Mouse (Mus musculus) lung, embryonic 16.5 days (tissue): ENCODE results near the gene Catsperg1. TPM values are rescaled to one million over a fixed set of nuclear protein-coding genes. Genes with fewer than 3 reads are reported as not detected.
"Not testable (repeated sequence)": the region's sequence is repeated elsewhere in the genome, so short reads cannot be mapped to it uniquely, and the experiment has no call there.

Experiments
- ATAC-seq: fragments of 200-750 bp; cut with Nextera tagmentation; 2 replicates; pipeline ENCODE4 v1.8.0; 2017; ENCODE audit warnings: low read depth, mild to moderate bottlenecking, moderate library complexity
- H3K27ac ChIP-seq: fragments of 300-500 bp; sonication (generic); 2 replicates; pipeline ENCODE4 v1.5.1; 2014; ENCODE audit warnings: mild to moderate bottlenecking, control low read depth, low read length
- H3K27me3 ChIP-seq: fragments of 300-500 bp; sonication (generic); 2 replicates; pipeline ENCODE4 v1.6.1; 2014; ENCODE audit warnings: low read depth, low read length, mixed read lengths; ENCODE audit not compliant: control insufficient read depth, insufficient read depth
- H3K36me3 ChIP-seq: fragments of 300-500 bp; sonication (generic); 2 replicates; pipeline ENCODE4 v1.6.1; 2014; ENCODE audit warnings: low read length; ENCODE audit not compliant: control insufficient read depth, insufficient read depth
- H3K4me1 ChIP-seq: fragments of 300-500 bp; sonication (generic); replicated peaks from 2 replicates; pipeline ENCODE4 v1.6.1; 2014; ENCODE audit warnings: low read length, mixed read lengths; ENCODE audit not compliant: control insufficient read depth, insufficient read depth
- H3K4me2 ChIP-seq: fragments of 300-500 bp; sonication (generic); 2 replicates; pipeline ENCODE4 v1.6.1; 2014; ENCODE audit warnings: low read depth, low read length, control low read depth
- H3K4me3 ChIP-seq: fragments of 300-500 bp; sonication (generic); 2 replicates; pipeline ENCODE4 v1.5.1; 2014; ENCODE audit warnings: mild to moderate bottlenecking, low read length, control low read depth
- H3K9ac ChIP-seq: fragments of 300-500 bp; sonication (generic); 2 replicates; pipeline ENCODE4 v1.6.1; 2014; ENCODE audit warnings: low read length, control low read depth
- H3K9me3 ChIP-seq: fragments of 300-500 bp; sonication (generic); 2 replicates; pipeline ENCODE4 v1.6.1; 2016; ENCODE audit warnings: low read length; ENCODE audit not compliant: control insufficient read depth
- WGBS: fragments of 180-500 bp; shearing (Covaris S2); extraction: QIAGEN DNeasy Blood & Tissue Kit; methylation state at CpG from one replicate; pipeline ENCODE4 v1.1.7; 2014; 5-methylcytosine and 5-hydroxymethylcytosine counted together
- polyA plus RNA-seq: library from polyadenylated mRNA; unstranded; fragments of >200 nt; fragmentation: Nextera tagmentation; extraction: Ambion mirVana; gene quantifications from 2 replicates; pipeline ENCODE4 v1.2.1, GENCODE M21; 2015

Catsperg1 gene
- polyA plus RNA-seq, 1 experiment from 2014 or later: 1.7 TPM

DNA sequence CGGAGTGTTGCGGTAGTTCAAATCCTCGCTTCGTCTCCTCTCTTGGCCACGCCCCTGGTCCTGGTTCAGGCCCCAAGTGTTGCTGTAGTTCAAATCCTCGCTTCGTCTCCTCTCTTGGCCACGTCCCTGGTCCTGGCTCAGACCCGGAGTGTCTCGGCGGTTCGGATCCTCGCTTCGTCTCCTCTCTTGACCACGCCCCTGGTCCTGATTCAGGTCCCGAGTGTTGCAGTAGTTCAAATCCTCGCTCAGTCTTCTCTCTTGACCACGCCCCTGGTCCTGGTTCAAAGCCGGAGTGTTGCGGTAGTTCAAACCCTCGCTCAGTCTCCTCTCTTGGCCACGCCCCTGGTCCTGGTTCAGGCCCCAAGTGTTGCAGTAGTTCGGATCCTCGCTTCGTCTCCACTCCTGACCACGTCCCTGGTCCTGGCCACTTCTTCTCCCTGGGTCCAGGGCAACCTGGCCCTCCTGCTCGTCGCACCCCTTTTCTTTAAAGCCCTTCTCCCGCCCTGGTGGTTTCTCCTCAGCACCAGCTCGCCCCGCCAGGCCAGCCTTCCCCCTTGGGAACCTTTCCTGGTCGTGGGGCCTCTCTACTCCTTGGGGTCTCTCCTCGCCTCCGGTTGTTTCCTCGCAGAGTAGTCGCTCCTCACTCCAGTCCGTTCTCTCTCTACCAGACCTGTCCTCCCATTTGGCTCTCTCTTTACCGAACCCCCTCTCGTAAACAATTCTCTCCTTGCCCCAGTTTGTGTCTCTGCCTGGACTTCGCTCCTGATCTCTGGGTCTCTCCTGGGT, 867 bp downstream of the Catsperg1 start:
- WGBS: 22% methylated on average over 40 of the region's 40 CpGs
- H3K36me3 ChIP-seq, H3K4me3 ChIP-seq, ATAC-seq, H3K4me1 ChIP-seq, H3K9me3 ChIP-seq, H3K27ac ChIP-seq, H3K9ac ChIP-seq, H3K27me3 ChIP-seq: not testable (repeated sequence)
- H3K4me2 ChIP-seq: peak overlapping the region; percentile 27

DNA sequence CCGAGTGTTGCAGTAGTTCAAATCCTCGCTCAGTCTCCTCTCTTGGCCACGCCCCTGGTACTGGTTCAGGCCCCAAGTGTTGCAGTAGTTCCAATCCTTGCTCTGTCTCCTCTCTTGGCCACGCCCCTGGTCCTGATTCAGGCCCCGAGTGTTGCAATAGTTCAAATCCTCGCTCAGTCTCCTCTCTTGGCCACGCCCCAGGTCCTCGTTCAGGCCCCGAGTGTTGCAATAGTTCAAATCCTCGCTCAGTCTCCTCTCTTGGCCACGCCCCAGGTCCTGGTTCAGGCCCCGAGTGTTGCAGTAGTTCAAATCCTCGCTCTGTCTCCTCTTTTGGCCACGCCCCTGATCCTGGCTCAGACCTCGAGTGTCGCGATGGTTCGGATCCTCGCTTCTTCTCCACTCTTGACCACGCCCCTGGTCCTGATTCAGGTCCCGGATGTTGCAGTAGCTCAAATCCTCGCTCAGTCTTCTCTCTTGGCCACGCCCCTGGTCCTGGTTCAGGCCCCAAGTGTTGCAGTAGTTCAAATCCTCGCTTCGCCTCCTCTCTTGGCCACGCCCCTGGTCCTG, 1.6 kb downstream of the Catsperg1 start:
- peak overlapping the region; percentile 57 for H3K4me2 ChIP-seq
- no peaks in the 10 kb centered on the region for H3K27me3 ChIP-seq
- peak overlapping the region; percentile 48 for H3K4me3 ChIP-seq
- peak overlapping the region; percentile 94 for H3K27ac ChIP-seq
- H3K36me3 ChIP-seq: no peaks in the 10 kb centered on the region
- H3K4me1 ChIP-seq: peaks cover 3% of the 10 kb centered on the region
- 22% methylated on average over 26 of the region's 26 CpGs for WGBS
- no peak overlapping the region; the same call in 1 of the 2 replicates for H3K9ac ChIP-seq
- 0 out of 2 replicates have a peak, but pooled peaks cover 3% of the 10 kb centered on the region for H3K9me3 ChIP-seq
- ATAC-seq: no peak

DNA sequence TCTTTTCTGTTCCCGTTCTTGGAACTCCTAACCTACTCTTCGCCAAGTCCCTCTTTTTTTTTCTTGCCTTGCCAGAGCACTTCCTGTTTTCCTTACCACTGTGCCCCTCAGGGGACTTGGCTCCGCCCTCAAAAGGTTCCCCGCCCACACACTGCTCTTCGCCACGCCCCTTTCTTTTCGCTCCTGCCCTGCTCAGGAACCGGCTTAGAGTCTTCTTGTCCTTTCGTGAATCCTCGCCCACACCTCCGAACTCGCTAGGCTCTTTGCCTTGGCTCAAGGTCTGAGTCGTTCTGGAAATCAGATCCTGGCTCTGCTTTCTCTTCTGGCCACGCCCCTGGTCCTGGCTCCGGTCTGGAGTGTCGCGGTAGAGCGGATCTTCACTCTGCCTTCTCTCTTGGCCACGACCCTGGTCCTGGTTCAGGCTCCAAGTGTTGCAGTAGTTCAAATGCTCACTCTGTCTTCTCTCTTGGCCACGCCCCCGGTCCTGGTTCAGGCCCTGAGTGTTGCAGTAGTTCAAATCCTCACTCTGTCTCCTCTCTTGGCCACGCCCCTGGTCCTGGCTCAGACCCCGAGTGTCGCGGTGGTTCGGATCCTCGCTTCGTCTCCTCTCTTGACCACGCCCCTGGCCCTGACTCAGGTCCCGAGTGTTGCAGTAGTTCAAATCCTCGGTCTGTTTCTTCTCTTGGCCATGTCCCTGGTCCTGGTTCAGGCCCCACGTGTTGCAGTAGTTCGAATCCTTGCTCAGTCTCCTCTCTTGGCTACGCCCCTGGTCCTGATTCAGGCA, 2.2 kb downstream of the Catsperg1 start:
- H3K27ac ChIP-seq: peak overlapping the region; percentile 94
- H3K9ac ChIP-seq: peak overlapping the region; percentile 42
- peak overlapping the region; percentile 48 for H3K4me3 ChIP-seq
- peaks cover 3% of the 10 kb centered on the region for H3K4me1 ChIP-seq
- peak overlapping the region; percentile 57 for H3K4me2 ChIP-seq
- no peaks in the 10 kb centered on the region for H3K27me3 ChIP-seq
- H3K9me3 ChIP-seq: 0 out of 2 replicates have a peak, but pooled peaks cover 3% of the 10 kb centered on the region
- 6% methylated on average over 34 of the region's 34 CpGs for whole genome bisulfite sequencing
- peak; percentile 90 for ATAC-seq
- H3K36me3 ChIP-seq: no peaks in the 10 kb centered on the region

DNA sequence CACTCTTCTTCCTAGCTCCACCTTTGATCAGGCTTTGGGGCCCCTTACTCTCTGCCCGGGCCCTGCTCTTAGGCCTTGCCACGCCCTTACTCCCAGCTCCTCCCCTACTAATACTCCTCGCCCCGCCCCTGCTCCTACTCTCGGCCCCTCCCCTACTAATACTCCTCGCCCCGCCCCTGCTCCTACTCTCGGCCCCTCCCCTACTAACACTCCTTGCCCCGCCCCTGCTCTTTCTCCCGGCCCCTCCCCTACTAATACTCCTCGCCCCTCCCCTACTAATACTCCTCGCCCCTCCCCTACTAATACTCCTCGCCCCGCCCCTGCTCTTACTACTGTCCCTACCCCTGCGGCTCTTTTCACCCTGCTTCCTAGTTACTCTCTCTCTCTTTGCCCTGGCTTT, 2.8 kb downstream of the Catsperg1 start:
- H3K4me2 ChIP-seq: peak overlapping the region; percentile 57
- ATAC-seq: peak; percentile 49
- H3K4me1 ChIP-seq, H3K27me3 ChIP-seq, H3K36me3 ChIP-seq, H3K9me3 ChIP-seq: not testable (repeated sequence)
- H3K27ac ChIP-seq: peak overlapping the region; percentile 94
- peak overlapping the region; percentile 42 for H3K9ac ChIP-seq
- WGBS: 18% methylated on average over 15 of the region's 15 CpGs
- peak overlapping the region; percentile 48 for H3K4me3 ChIP-seq

DNA sequence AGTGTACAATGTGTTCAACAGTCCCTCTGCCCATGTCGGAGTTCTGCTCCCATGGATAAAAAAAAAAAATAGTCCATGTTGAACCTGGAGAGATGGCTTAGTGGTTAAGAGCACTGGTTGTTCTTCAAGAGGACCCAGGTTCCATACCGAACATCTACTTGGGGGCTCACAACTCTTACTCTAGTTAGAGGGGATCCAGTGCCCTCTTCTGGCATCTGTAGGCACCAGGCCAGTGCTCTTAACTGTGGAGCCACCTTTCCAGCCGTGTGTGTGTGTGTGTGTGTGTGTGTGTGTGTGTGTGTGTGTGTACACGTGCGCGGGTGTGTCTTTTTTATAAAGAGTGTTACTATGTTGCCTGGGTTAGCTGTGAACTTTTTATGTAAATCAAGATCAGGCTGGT, 11.3 kb downstream of the Catsperg1 start:
- Histone ChIP-seq H3K9ac (no peak overlapping the region), H3K4me3 (no peak overlapping the region), H3K27ac (no peak overlapping the region), H3K4me1 (no peaks in the 10 kb centered on the region), H3K27me3 (no peaks in the 10 kb centered on the region), H3K4me2 (no peak overlapping the region), H3K36me3 (no peaks in the 10 kb centered on the region), H3K9me3 (no peaks in the 10 kb centered on the region)
- ATAC-seq: no peak
- 69% methylated on average over 6 of the region's 6 CpGs for WGBS

DNA sequence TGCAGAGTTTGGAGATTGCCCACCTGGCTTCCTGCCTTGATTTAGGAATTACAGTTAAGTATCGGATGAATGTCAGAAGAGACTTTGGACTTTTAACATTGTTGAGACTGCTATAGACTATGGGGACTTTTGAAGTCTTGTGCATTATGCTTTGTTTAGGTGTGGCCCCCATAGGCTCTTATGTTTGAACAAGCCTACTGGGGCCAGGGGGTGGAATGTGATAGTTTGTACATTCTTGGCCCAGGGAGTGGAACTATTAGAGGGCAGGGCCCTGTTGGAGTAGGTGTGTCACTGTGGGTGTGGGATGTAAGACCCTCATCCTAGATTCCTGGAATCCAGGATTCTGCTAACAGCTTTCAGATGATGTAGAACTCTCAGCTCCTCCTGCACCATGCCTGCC, 19.6 kb downstream of the Catsperg1 start:
- ATAC-seq, H3K27me3 ChIP-seq, H3K27ac ChIP-seq, H3K4me1 ChIP-seq, H3K4me3 ChIP-seq, H3K4me2 ChIP-seq, H3K9me3 ChIP-seq, H3K36me3 ChIP-seq, H3K9ac ChIP-seq: not testable (repeated sequence)
- WGBS: 82% methylated on average over 1 of the region's 1 CpGs

DNA sequence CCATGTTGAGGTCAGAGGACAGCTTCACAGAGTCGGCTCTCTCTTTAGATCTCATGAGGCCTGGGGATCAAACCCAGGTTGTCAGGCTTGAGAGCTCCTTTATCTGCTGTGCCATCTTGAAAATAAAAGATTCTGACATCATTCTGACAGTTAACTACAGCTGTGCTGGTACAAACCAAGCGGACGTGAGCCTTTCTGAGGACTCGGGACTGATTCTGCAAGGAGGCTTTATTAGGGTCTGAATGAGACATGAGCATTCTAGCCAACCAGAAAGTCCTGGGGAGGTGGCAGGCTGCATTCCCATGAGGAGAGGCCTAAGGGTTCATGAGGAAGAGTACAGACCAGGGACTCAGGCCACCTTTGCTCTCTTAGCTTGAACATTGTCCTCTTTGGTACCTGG, 32.5 kb downstream of the Catsperg1 start:
- peaks cover 14% of the 10 kb centered on the region for H3K4me1 ChIP-seq
- H3K9ac ChIP-seq, H3K27me3 ChIP-seq, H3K4me2 ChIP-seq, ATAC-seq, H3K27ac ChIP-seq, H3K36me3 ChIP-seq, H3K4me3 ChIP-seq, H3K9me3 ChIP-seq: not testable (repeated sequence)
- 83% methylated on average over 4 of the region's 4 CpGs for WGBS

DNA sequence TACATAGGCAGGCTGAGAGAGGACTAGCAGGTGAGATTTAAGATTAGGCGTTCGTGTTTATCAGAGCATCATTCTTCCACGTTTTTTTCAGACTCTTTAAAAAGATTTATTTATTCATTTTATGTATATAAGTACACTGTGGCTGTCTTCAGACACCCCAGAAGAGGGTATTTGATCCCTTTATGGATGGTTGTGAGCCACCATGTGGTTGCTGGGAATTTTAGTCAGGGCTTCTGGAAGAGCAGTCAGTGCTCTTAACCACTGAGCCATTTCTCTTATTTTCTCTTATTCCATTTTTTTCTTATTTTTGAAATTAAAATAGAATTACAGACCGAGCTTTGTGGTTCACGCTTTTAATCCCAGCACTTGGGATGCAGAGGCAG, 33.0 kb downstream of the Catsperg1 start:
- H3K36me3 ChIP-seq: peaks cover 8% of the 10 kb centered on the region
- peak overlapping the region; percentile 75 for H3K4me3 ChIP-seq
- 36% methylated on average over 5 of the region's 5 CpGs for WGBS
- H3K9ac ChIP-seq: no peak overlapping the region
- H3K4me1 ChIP-seq: peaks cover 14% of the 10 kb centered on the region
- no peak overlapping the region for H3K27ac ChIP-seq
- ATAC-seq: no peak
- H3K4me2 ChIP-seq: peak overlapping the region; percentile 51
- no peaks in the 10 kb centered on the region for H3K27me3 ChIP-seq
- H3K9me3 ChIP-seq: no peaks in the 10 kb centered on the region
